Mouse (Mus musculus) ES-Bruce4 (cell line): ENCODE measurements at regions not wholly inside any gene's neighbourhood (a gene's known extent, or its start where the extent isn't known, plus 50 kb on each side); places are given as distances from the start of the nearest gene placed in this dataset.

Source experiments
- CTCF ChIP-seq: IDR thresholded peaks from one replicate; pipeline ENCODE4 v1.8.1; 2011; ENCODE audit warnings: low read depth, low read length
- EP300 ChIP-seq: IDR thresholded peaks from 2 replicates; pipeline ENCODE4 v1.6.1; 2011; ENCODE audit warnings: low read depth, low read length; ENCODE audit not compliant: insufficient read depth
- POLR2A ChIP-seq: IDR thresholded peaks from one replicate; pipeline ENCODE4 v1.8.1; 2011; ENCODE audit warnings: low read length; ENCODE audit not compliant: insufficient read depth

- TF ChIP-seq POLR2A (no peak), CTCF (no peak), EP300 (no peak)
These were observed 786.8 kb downstream of the Bcl11a start for GRCm38 (mm10) chr11:24864637-24865036.
